Mouse (Mus musculus) embryonic stem cell, embryonic (primary cell): ENCODE results near the gene Zkscan16.

ENCODE experiments used
- CTCF ChIA-PET, 4 experiments: fragments of 300-600 bp in 2 of 4; fragments of 350-600 bp in 2 of 4; sonication (Branson Sonifier 250); formaldehyde crosslinking; loops; one replicate each; lab custom pipeline; 2022; ENCODE audit warnings: inconsistent platforms in 2 of 4; lab: Charles Lee
- POLR2A ChIA-PET, 4 experiments: fragments of 300-600 bp in 2 of 4; fragments of 350-600 bp in 2 of 4; sonication (Branson Sonifier 250); formaldehyde crosslinking; loops; one replicate each; lab custom pipeline; 2022; ENCODE audit warnings: antibody characterized with exemption in 4 of 4, inconsistent platforms in 1 of 4; lab: Charles Lee

Zkscan16 gene

DNA sequence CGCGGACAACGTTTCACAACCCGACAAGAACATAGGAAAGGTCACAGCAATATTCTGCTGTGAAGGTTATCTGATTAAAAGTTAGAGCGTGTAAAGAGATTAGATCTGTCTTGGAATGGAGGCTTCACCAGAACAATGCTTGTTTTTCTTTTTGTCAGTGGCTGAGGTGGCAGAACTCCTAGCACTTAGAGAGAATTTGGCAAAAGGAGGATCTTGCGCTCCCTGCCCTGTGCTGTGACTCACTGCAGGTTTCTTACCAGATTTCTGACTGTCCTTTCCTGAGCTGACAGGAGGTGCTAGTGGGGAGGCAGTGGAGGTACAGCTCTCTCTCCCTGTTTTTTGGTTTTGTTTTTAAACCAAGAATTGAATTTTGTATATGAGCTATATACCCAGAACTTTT is 63.6 kb downstream of the Zkscan16 start:
- ChIA-PET CTCF (interaction anchor here in 1 of 4 experiments (0.6 kb wide), 1 partner anchor 20 kb away, joined by 5 read pairs; no protein-coding TSS in a partner anchor), POLR2A (interaction anchor here in 2 of 4 experiments (0.7 to 1.2 kb wide), 2 partner anchors 21 to 95 kb away, joined by 3 read pairs; no protein-coding TSS in a partner anchor)
